Mouse (Mus musculus) induced T-regulatory cell, adult 2 months (primary cell): ENCODE measurements around the gene Ncs1.

ENCODE experiments used
- DNase-seq: peaks from one replicate; pipeline ENCODE4 v3.0.0-alpha.2; 2012; ENCODE audit warnings: low read depth

The Ncs1 gene

DNA sequence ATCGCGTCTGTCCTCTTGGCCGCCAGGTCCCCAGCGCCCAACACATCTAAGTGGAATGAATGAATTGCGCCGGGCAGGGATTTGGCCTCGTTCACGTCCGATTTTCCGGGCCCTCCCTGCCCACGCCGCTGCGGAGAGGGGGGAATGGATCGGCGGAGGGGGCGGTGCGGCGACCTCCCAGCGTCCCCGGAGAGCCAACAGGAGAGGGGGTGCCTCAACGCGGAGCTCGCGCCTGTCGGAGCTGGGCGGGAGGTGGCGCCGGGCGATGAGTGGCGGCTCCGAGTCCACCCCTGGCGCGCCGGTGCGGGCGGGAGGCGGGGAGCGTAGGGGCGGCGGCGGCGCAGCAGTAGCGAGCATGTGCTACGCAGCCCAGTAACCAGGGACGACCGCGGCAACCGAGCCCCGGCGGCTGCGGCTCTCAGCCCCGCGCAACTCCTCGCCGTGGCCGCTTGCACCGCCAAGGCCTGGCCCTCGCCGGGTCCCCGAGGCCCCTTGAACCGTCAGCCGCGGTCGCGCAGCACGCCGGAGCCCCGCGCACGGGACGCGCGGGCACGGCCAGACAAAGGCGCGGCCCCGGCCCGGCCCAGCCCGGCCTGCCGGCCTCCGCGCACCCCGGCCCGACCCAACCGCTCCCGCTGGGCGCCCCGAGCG lies at the start of gene Ncs1:
Gene Ncs1 (plus strand): TSS at position 333 of the 651 bp plus-strand sequence.
- DNase-seq = peak; percentile 59

DNA sequence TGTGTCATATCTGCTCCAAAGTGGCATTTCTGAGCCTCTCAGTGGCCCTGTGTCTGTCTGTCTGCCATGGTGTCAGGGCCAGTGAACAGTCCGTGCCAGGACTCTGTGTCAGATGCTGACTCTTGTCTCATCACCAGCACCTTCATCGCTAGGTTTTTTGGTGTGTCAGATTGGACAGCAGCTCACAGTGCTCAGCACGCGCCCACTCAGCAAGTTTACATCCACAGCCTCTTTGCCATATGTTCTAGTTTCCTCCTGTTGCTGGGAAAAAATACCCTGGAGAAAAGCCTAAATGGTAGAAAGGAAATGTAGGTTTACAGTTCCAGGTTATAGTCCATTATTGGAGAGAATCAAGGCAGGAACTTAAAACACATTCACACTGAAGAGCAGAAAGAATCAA lies 47.0 kb upstream of the Ncs1 start:
- DNase-seq = no peak

DNA sequence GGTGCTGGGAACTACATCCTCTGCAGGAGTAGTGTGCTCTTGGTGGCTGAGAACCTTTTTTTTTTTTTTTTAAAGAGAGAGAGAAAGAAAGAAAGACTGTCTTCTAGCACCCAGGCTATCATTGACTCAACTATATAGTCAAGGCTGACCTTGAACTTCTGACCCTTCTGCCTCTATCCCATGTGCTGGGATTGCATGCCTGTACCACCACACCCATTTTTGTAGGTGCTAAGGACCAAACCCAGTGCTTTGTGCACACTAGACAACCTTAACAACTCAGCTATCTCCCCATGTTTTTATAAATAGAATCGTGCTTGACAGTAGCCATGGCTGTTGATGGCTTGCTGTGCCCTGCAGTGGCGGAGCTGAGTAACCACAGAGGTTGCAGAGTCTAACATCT lies 45.6 kb upstream of the Ncs1 start:
- DNase-seq = no peak

DNA sequence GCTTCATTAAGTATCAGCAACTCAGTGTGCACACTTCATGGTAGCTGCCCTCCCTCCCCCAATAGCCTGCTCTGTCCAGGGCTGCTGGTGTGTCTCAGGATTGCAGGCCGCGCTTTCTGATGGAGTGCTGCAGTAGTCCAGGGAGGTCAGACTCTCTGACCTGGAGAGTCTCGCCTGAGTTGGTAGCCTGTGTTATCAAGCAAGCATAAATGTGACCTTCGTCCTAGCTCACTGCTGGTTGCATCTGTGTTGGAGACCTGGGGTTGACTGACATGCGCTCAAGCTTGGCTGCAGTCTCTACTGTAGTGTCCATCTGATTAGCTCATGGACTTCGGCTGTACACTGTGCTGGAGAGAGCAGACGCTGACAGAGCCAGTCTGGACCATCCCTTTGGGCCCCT lies 43.8 kb upstream of the Ncs1 start:
- DNase-seq = no peak

DNA sequence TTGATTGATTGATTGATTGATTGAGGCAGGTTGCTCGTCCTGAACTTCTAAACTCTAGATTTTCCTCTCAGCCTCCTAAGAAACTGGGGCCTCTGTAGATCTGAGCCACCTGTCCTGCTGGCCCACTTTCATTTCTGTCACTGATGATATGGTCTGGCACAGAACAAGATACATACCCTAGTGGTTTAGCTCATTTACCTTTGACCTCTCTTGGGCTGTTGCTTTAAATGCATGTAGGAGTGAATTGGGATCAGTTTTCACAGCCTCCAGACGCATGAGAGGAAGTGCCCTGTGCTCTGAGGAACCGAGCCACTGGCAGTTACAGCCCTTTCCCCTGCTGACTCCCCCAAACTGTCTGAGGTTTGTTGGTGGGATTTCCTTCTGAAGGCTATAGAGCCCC lies 43.3 kb upstream of the Ncs1 start:
- no peak for DNase-seq

DNA sequence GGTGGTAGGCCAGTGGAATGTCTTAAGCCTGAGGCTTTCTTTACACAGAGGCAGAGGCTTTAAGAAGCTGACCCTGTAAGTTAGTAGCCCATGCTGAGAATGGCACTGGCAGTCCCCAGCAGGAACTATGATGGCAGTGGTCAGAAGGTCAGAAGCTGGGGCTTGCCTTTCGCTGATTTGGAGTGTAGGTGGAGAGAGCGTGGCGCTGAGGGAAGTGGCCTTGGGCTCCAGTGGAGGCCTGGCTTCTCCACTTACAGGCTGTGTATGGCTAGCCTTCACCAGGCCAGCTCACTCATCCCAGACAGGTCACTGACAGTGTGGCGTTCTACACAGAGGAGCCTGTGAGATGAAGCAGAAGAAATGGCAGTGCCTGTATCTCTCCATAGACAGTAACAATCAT lies 42.7 kb upstream of the Ncs1 start:
- no peak for DNase-seq

DNA sequence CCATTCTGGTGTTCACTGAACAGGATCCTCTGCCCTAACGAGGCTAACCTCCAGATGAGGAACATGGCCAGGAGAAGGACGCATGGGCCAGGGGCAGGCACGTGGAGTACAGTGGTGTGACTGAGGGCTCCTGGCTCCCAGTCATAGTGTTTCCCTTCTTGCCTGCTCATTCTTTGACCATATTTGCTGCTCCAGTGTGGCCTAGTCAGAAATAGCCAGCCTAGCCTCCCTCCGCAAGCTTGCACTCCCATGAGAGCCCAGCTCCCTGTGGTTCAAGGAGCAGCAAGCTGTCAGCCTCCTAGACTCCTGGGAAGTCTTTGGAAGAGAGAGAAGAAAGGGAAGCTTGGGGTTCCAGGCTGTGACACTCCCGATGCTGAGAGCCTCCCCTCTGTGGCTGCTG lies 40.9 kb upstream of the Ncs1 start:
- DNase-seq = no peak

DNA sequence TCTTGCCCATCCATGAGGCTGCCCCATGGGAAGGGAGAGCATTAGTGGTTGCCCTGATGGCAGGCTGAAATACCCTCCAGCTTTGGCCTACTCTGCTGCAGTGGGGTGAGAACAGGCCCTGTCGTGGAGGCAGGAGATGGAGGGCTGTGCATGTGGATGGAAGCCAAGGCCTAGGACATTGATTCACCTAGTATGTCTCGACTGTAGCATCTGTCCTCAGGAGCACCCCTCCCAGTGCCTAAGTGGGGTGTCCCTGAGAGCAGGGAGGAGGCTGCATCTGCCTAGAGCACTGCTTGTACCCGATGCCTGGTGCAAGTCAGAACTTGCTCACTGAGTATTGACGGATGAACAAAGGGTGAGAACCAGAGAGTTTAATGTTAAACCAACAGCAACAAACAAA lies 39.4 kb upstream of the Ncs1 start:
- no peak for DNase-seq

DNA sequence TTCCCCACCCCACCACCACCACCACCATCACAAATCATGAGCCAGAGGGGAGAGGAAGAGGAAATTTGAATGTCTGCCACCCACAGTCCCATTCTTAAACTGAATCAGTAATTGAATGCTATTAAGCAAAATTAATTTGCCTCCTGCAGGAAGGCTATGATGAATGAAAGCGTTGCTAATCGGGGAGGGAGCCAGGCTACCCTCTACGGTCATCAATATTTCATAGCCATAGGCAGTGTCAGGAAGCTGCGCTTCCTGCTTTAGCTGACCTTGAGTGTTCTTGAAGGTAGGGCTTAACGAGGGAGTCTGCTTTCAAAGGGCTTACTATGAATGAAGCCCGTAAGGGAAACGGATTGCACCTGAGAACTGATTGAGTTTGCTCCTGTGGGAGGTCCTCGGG lies 38.7 kb upstream of the Ncs1 start:
- no peak for DNase-seq

DNA sequence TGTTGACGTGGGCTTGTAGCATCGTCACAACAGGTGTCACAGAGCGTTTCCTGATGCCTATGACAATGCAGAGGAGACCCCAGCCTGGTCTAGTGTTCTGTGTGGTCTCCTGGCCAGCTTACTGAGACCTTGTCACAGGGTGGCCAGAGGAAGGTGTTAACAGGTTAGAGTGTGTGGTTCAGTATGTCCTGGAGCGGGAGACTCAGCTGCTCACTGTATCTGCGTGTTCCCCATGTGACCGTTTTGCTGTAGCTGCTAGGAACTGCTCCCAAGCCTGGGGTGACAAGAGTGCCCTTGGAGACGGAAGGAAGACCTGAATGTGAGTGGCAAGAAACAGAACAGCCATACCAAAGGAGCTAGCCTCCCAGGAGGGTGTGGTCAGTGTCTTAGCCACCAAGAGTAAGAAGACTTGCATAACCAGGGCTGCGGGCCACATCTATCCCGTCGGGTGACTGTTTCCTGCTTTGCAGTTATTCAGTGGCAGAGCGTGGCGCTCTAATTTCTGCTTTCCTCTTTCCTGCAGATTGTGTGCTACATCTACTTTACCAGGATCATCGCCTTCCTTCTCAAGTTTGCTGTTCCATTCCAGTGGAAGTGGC lies 37.0 kb upstream of the Ncs1 start:
- no peak for DNase-seq

DNA sequence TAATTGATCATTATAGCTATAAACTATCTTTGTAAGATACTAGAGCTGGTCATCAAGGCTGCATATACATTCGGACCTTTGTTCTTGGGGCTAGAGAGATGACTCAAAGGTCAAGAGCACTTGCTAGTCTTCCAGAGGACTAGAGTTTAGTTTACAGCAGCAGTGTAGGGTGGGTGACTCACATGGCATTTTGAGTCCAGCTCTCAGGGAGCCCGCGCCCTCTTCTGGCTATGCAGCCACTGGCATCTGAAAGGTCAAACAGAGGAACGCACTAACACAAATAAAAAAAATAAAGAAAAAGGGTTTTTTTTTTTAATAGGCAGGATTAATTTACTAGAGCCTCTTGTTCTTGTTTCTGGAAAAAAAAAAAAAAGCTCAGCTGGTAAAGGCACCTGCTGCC lies 36.1 kb upstream of the Ncs1 start:
- DNase-seq = no peak

DNA sequence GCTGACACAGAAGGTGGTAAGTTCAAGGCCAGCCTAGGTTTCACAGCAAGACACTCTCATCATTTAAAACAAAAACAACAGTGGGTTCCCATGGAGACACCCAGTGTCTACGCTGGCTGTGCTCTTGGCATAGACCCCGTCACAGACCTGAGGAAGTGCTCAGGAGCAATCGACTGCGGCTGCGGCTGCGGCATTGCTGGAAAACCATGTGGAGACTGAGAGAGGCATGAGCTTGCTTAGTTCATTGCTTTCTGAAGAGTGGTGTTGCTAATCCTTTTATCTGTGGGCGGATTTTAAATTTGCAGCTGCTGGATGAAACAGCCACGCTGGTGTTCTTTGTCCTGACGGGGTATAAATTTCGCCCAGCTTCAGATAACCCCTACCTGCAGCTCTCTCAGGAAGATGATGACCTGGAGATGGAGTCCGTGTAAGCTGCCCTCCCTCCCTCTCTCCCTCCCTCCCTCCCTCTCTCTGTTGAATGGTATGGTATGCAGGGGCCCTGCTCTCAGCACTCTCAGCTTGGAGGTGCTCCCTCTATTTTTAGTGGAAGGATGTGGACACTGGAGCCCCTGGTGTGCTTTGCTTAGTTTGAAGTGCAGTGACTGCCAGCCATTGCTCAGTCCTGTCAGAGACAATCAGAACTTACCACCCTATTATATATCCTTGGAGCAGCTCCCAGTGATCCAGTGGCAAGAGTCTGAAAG lies 35.3 kb upstream of the Ncs1 start:
- no peak for DNase-seq

DNA sequence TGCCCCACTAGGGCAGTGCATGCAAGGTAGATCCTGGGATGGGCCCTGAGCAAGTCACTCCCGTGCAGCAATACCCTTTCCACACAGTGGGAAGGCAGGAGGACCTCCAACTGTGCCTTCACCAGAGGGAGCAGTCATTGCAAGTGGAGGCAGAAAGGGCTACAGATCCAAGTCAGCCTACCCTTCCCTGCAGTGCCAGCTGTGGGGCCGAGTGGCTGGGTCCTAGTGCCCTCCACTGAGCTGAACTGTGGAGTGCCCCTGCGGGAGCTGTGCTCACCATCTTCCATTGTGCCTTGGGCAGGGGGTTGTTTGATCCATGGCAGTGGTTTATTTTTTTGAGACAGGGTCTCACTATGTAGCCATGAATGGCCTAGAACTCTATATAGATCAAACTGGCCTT lies 34.4 kb upstream of the Ncs1 start:
- DNase-seq = no peak

DNA sequence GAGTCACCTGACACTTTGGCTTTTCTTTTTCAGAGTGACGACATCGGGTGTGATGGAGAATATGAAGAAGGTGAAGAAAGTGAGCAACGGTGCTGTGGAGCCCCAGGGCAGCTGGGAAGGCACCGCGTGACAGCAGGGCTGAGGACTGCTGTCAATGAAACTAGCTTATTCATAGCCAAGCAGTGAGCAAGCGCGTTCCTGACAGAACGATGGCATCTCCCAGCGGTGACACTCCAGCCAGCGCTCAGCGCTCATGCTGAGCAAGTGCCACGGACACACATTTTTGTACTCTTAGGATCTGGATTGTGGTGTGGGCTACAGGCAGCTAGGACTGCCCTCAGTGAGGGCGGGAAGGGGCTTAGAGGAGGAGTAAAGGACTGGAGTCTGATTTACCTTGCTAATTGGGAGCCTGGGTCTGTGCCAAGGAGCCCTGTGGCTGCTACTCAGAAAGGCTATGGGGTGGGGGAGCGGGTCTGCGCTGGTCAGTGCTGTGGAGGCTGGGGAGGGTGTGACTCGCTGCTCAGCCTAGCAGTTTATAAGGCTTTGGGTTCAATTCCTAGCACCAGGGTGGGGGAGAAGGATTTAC lies 31.3 kb upstream of the Ncs1 start:
- no peak for DNase-seq

DNA sequence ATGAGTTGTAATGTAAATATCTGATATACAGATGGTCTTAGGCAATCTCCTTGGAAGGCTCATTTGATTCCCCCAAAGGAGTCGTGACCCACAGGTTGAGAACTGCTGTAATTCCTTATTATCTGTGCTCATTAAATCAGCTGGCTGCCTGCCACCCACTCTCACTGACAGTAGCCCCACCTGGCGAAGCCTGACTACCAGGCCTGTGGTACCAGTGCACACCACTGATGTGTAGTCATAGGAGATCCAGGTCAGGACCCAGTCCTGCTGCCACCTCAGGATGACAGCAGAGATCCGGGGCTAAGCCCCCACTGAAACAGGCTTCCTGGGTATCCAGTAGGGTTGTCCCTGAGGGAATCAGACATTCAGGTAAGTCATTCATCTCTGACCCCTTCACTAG lies 27.0 kb upstream of the Ncs1 start:
- no peak for DNase-seq

DNA sequence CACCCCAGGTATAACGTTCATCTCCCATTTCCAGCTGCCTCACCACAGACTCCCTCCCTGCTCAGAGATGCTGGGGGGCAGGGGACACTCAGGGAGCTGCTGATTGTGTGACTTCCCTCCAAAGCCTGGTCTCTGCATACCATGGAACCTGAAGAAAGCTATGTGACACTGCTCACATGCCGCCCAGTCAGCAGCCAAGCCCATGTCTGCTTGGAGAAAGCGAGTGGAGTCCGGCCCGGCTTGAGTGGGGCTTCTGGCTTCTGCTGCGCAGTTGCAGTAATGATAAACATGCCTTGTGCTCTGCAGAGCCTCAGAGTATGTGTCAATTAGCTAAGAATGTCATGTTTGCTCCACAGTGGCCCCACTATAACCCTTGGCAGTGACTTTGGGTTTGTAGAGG lies 26.2 kb upstream of the Ncs1 start:
- no peak for DNase-seq

DNA sequence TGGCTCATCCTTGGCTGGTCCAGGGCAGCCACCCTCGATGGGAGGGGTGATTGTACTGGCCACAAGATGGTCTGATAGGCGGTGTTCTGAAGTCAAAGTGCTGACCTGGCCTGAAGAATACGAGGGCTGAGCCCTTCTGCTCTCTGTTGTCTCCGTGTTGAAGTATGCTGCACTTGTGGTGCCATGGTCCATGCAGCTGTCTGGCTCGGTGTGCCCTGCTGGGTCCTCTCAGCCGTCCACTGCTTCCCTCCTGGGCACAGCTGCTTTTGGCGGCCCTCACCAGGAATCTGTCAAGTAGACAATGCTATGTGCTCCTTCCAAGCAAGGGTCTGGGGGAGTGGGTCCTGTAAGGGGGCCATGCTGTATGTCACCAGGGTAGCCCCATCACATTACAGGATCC lies 24.8 kb upstream of the Ncs1 start:
- no peak for DNase-seq

DNA sequence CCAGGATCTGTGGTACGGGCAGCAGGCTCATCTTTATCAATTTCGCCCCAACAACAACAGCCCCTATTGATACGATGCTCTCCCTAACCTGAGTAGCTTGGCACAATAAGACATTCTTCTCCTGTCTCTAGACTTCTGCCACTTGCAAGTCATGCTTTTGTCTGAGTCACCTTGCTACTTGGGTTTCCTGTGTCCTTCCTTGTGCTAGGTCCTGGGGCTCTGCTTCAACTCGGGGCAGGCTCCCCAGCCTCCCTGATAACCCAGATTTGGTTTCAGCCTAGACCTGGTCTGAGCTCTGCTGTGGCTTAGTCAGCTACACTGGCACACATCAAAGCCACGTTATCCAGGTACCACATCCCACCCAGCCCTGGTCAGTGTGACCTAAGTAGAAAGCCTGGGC lies 24.0 kb upstream of the Ncs1 start:
- DNase-seq = no peak

DNA sequence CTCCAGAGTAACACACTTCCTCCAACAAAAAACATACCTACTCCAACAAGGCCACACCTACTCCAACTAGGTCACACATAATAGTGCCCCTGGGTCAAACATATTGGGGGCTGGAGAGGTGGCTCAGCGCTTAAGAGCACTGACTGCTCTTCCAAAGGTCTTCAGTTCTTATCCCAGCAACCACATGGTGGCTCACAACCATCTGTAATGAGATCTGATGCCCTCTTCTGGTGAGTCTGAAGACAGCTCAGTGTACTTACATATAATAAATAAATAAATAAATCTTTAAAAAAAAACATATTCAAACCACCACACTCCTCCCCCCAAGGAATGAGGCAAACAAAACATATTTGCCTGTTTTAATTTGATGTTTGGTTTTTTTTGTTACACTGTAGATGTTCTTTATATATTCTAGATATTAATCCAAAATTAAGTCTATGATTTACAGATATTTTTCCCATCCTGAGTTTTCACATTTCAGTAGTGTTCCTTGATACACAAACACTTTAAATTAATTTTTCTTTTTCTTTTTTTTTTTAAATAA lies 16.8 kb upstream of the Ncs1 start:
- DNase-seq = peak; percentile 40

DNA sequence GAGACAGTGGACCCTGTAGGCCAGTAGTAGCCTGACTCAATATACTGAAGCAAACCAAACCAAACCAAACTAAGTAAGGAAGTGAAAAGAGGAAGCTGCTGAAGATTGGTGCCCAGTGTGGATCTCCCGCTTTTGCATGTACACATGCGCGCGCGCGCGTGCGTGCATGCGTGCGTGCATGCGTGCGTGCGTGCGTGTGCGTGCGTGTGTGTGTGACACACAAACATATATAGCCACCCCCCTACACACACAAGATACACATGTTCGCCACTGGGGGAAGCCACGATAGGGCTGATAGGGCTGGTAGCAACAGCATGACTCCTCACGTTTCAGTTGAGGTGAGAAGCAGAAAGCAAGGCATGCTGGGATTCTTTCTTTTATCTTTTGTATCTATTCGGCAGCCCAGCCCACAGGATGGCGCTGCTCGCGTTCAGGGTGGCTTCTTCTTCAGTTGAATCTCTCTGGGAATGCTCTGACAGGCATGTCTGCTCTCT lies 6.4 kb upstream of the Ncs1 start:
- peak; percentile 69 for DNase-seq

DNA sequence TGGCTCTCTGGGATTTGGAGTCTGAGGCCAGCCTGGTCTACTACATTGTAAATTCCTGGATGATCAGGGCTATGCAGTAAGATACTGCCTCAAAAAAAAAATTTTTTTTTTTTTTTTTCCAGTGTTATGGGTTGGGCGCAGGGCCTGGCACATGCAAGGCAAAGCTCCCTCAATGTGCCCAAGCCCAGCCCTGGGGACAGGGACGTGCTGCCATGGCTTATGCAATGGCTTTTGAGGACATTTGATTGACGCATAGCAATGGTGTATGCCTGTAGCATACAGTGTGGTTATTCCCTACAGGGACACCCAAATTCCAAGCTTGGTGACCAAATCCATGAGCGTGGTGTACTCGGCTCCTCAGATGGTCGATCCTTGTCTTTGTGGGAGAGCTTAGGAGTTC lies 5.8 kb upstream of the Ncs1 start:
- DNase-seq = no peak

DNA sequence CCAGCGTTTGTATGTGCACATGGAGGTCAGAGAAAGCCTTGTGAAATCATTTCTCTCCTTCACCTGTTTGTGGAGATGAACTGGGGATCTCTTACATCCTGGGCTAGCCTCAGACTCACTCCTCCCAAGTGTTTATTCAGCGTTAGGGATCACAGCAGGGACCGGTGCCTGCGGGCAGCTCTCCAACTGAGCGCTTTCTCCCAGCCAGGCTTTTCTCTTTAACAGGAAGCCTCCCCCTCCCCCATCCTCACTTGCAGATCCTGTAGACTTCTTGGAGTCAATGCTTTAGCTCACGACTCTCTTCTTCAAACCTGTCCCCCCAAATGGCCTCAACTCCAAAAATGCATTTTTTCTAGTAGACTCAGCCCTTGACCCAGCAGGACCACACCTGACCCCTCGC lies 4.0 kb upstream of the Ncs1 start:
- no peak for DNase-seq

DNA sequence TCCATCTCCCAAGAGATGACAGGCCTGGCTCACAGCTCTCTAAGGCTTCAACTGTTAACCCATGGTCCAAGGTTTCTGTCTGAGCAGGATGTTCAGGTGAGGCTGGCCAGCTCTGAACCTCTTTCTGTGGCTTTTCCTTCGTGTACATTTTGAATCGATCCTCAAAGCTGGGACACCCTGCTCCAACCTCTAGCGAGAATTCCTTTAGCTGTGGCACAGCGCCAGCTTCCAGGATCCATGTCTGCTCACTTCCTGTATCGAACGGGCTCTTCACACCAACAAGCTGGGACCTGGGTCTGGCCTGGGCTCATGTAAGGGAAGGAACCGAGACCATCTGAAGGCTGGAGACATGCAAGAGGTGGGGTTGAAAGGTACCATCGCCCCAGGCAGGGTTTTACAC lies 1.4 kb upstream of the Ncs1 start:
- no peak for DNase-seq
